Mouse (Mus musculus) CH12.LX (cell line): Measurements from ENCODE around the gene Smarca1. TPM values are rescaled to one million over a fixed set of nuclear protein-coding genes. Genes with fewer than 3 reads are reported as not detected.

Experiments used
- DNase-seq: peaks from one replicate; pipeline ENCODE4 v3.0.0-alpha.2; 2013; ENCODE audit errors: extremely low read depth
- H3K27ac ChIP-seq: 2 replicates; pipeline ENCODE4 v1.5.1; 2012; ENCODE audit warnings: low read depth, mild to moderate bottlenecking, control low read depth, moderate library complexity; ENCODE audit not compliant: insufficient read depth
- H3K27me3 ChIP-seq: replicated peaks from 2 replicates; pipeline ENCODE3; 2012; ENCODE audit warnings: inconsistent platforms
- H3K36me3 ChIP-seq, 2 experiments: replicated peaks in 1 of 2; 2 replicates each; pipeline versions ENCODE3 to v1.6.1; 2012; ENCODE audit warnings: inconsistent platforms in 1 of 2, low read length in 1 of 2, mild to moderate bottlenecking in 1 of 2, mixed read lengths in 1 of 2, moderate library complexity in 1 of 2; ENCODE audit not compliant: control insufficient read depth in 1 of 2, insufficient read depth in 1 of 2
- H3K4me1 ChIP-seq, 2 experiments: 2 replicates each; pipeline ENCODE4 v1.6.1; 2012; ENCODE audit warnings: inconsistent platforms in 1 of 2, moderate library complexity in 1 of 2; ENCODE audit not compliant: insufficient read depth in 2 of 2, control insufficient read depth in 1 of 2
- H3K4me2 ChIP-seq: 2 replicates; pipeline ENCODE4 v1.6.1; 2012; ENCODE audit warnings: low read depth, mild to moderate bottlenecking, control low read depth; ENCODE audit not compliant: poor library complexity, insufficient read depth, severe bottlenecking
- H3K4me3 ChIP-seq, 3 experiments: fragments of 150-350 bp in 1 of 3; sonication (generic) in 1 of 3; replicated peaks in 1 of 3; 2 replicates each; pipeline versions ENCODE3 to v1.5.1; 2011 to 2012; ENCODE audit warnings: low read depth in 2 of 3, low read length in 2 of 3, mild to moderate bottlenecking in 2 of 3, moderate library complexity in 2 of 3, control low read depth in 1 of 3, improper control_type of control experiment in 1 of 3, inconsistent platforms in 1 of 3, mixed read lengths in 1 of 3; ENCODE audit not compliant: poor library complexity in 1 of 3
- H3K79me2 ChIP-seq: replicated peaks from 2 replicates; pipeline ENCODE4 v1.6.1; 2012; ENCODE audit warnings: mild to moderate bottlenecking, moderate library complexity; ENCODE audit not compliant: control insufficient read depth, poor library complexity, insufficient read depth, severe bottlenecking; ENCODE audit errors: extremely low read depth
- H3K9ac ChIP-seq: 2 replicates; pipeline ENCODE4 v1.6.1; 2012; ENCODE audit warnings: low read depth, mild to moderate bottlenecking, control low read depth, moderate library complexity; ENCODE audit not compliant: insufficient read depth
- H3K9me3 ChIP-seq: replicated peaks from 2 replicates; pipeline ENCODE3; 2012; ENCODE audit warnings: low read length, inconsistent platforms, mixed read lengths
- BHLHE40 ChIP-seq: IDR thresholded peaks from 2 replicates; pipeline ENCODE4 v1.6.1; 2011; ENCODE audit warnings: mild to moderate bottlenecking, low read depth, low read length, improper control_type of control experiment
- CHD1 ChIP-seq: IDR thresholded peaks from 2 replicates; pipeline ENCODE4 v1.6.1; 2012; ENCODE audit warnings: low read depth, low read length, improper control_type of control experiment, inconsistent platforms
- CHD2 ChIP-seq: IDR thresholded peaks from 2 replicates; pipeline ENCODE4 v1.6.1; 2011; ENCODE audit warnings: low read length, improper control_type of control experiment
- CTCF ChIP-seq, 2 experiments: IDR thresholded peaks in 1 of 2; conservative IDR thresholded peaks in 1 of 2; 2 replicates each; pipeline ENCODE4 v1.5.1; 2011 to 2012; ENCODE audit warnings: low read depth in 2 of 2, low read length in 2 of 2, improper control_type of control experiment in 1 of 2, inconsistent platforms in 1 of 2, mild to moderate bottlenecking in 1 of 2, moderate library complexity in 1 of 2
- E2F4 ChIP-seq: IDR thresholded peaks from 2 replicates; pipeline ENCODE4 v1.6.1; 2011; ENCODE audit warnings: low read depth, low read length, improper control_type of control experiment; ENCODE audit not compliant: insufficient replicate concordance
- ELF1 ChIP-seq: IDR thresholded peaks from 2 replicates; pipeline ENCODE4 v1.6.1; 2014; ENCODE audit warnings: low read depth, mild to moderate bottlenecking, inconsistent platforms, low read length, improper control_type of control experiment
- EP300 ChIP-seq: IDR thresholded peaks from 2 replicates; pipeline ENCODE4 v1.6.1; 2011; ENCODE audit warnings: low read length, improper control_type of control experiment
- HCFC1 ChIP-seq: IDR thresholded peaks from 2 replicates; pipeline ENCODE4 v1.6.1; 2012; ENCODE audit warnings: low read depth, mild to moderate bottlenecking, inconsistent platforms, low read length, improper control_type of control experiment
- IRF4 ChIP-seq: IDR thresholded peaks from 2 replicates; pipeline ENCODE4 v1.6.1; 2014; ENCODE audit warnings: low read depth, mild to moderate bottlenecking, inconsistent platforms, low read length, improper control_type of control experiment
- JUN ChIP-seq: IDR thresholded peaks from 2 replicates; pipeline ENCODE4 v1.6.1; 2011; ENCODE audit warnings: low read depth, mild to moderate bottlenecking, low read length, improper control_type of control experiment, moderate library complexity; ENCODE audit not compliant: insufficient read depth
- JUND ChIP-seq: conservative IDR thresholded peaks from 2 replicates; pipeline ENCODE4 v1.6.1; 2011; ENCODE audit warnings: low read depth, low read length, improper control_type of control experiment
- MAFK ChIP-seq: IDR thresholded peaks from 2 replicates; pipeline ENCODE4 v1.6.1; 2011; ENCODE audit warnings: low read length, improper control_type of control experiment; ENCODE audit not compliant: insufficient replicate concordance
- MEF2A ChIP-seq: IDR thresholded peaks from 2 replicates; pipeline ENCODE4 v1.6.1; 2014; ENCODE audit warnings: low read depth, mild to moderate bottlenecking, inconsistent platforms, low read length, improper control_type of control experiment, borderline replicate concordance
- MXI1 ChIP-seq: IDR thresholded peaks from 2 replicates; pipeline ENCODE4 v1.6.1; 2011; ENCODE audit warnings: mild to moderate bottlenecking, low read depth, low read length, improper control_type of control experiment
- MYC ChIP-seq: IDR thresholded peaks from 2 replicates; pipeline ENCODE4 v1.6.1; 2011; ENCODE audit warnings: low read depth, mild to moderate bottlenecking, improper control_type of control experiment, low read length
- RAD21 ChIP-seq: IDR thresholded peaks from 2 replicates; pipeline ENCODE4 v1.6.1; 2011; ENCODE audit warnings: low read depth, mild to moderate bottlenecking, low read length, improper control_type of control experiment, moderate library complexity
- SMC3 ChIP-seq: IDR thresholded peaks from 2 replicates; pipeline ENCODE4 v1.6.1; 2011; ENCODE audit warnings: low read depth, low read length, improper control_type of control experiment
- TCF12 ChIP-seq: IDR thresholded peaks from 2 replicates; pipeline ENCODE4 v1.6.1; 2014; ENCODE audit warnings: low read depth, mild to moderate bottlenecking, inconsistent platforms, low read length, improper control_type of control experiment
- USF2 ChIP-seq: conservative IDR thresholded peaks from 2 replicates; pipeline ENCODE4 v1.6.1; 2011; ENCODE audit warnings: low read depth, low read length, improper control_type of control experiment
- ZKSCAN1 ChIP-seq: IDR thresholded peaks from 2 replicates; pipeline ENCODE4 v1.6.1; 2012; ENCODE audit warnings: low read depth, inconsistent platforms, low read length, improper control_type of control experiment, borderline replicate concordance
- ZNF384 ChIP-seq: IDR thresholded peaks from 2 replicates; pipeline ENCODE4 v1.6.1; 2012; ENCODE audit warnings: low read depth, low read length, improper control_type of control experiment, inconsistent platforms
- dilution Hi-C: fragments of 300-500 bp; cut with MboI; formaldehyde crosslinking; loops from 2 replicates; pipeline ENCODE4 v1.14.3; 2020; ENCODE audit warnings: low sequenced_read_pairs; ENCODE audit not compliant: extremely low pct_unique_long_range_greater_than_20kb, extremely low pct_ligation_motif_present
- in situ Hi-C: fragments of 300-500 bp; cut with MboI; formaldehyde crosslinking; loops from 3 replicates; pipeline ENCODE4 v1.14.3; 2019; ENCODE audit warnings: low sequenced_read_pairs, low pct_ligation_motif_present, low pct_unique_long_range_greater_than_20kb, mixed read lengths
- polyA plus RNA-seq: library from polyadenylated mRNA; unstranded; fragments of >175 nt; gene quantifications from 2 replicates; pipeline ENCODE4 v1.2.1, GENCODE M21; 2012; ENCODE audit warnings: low read depth; ENCODE audit not compliant: insufficient read length
- total RNA-seq, 2 experiments: library from RNA; depleted of rRNA; stranded (reverse); fragments of 300-350 nt in 1 of 2; fragments of >200 nt in 1 of 2; gene quantifications; 2 replicates each; pipeline ENCODE4 v1.2.3; 2012 to 2014

Smarca1 gene
- total and polyA plus RNA-seq, 3 experiments = 0.28 to 0.46 (median 0.42) TPM

DNA sequence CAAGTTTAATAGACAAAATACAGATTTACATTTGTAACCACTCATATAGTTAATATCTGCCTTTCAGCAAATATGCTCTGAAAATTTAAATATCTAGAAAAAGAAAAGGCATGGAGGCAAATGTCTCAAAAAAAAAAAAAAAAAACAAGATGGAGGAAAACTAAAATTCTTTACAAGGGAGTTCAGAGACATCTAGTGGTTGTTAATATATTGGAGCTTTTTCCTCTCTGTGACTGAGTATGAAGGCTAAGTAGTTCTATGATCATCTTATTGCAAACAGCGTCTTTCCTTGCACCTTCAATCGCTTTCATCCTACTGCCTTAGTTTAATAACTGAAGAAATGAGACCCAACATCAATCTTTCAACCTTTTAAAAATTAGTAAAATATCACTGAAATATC, 72.2 kb downstream of the Smarca1 start:
- H3K9me3 ChIP-seq = no peaks in the 10 kb centered on the region
- no peaks in the 10 kb centered on the region for H3K4me1 ChIP-seq
- H3K36me3 ChIP-seq = no peaks in the 10 kb centered on the region
- dilution Hi-C loops = no loop called here
- in situ Hi-C loops = no loop called here
- H3K4me2 ChIP-seq = no peak overlapping the region
- no peak overlapping the region for H3K9ac ChIP-seq
- no peak overlapping the region for H3K4me3 ChIP-seq
- H3K27me3 ChIP-seq = no peaks in the 10 kb centered on the region
- no peak overlapping the region for H3K27ac ChIP-seq
- no peaks in the 10 kb centered on the region for H3K79me2 ChIP-seq
- peak; percentile 97 for TF ChIP-seq ZNF384
- TF ChIP-seq CTCF (conservative IDR thresholded peaks at IDR 0.05 in 1 of 2, IDR thresholded peaks at IDR 0.05 in 1 of 2; ENCODE audit: low read depth in 2 of 2, low read length in 2 of 2) = peak in 1 of 2 experiments; percentile 60; a peak in 2 of 4 replicates
- peak; percentile 64 for TF ChIP-seq RAD21
- no peak for TF ChIP-seq CHD2
- TF ChIP-seq SMC3 = peak; percentile 33
- TF ChIP-seq, all 38 proteins: peak for 4
- DNase-seq = peak; percentile 24

DNA sequence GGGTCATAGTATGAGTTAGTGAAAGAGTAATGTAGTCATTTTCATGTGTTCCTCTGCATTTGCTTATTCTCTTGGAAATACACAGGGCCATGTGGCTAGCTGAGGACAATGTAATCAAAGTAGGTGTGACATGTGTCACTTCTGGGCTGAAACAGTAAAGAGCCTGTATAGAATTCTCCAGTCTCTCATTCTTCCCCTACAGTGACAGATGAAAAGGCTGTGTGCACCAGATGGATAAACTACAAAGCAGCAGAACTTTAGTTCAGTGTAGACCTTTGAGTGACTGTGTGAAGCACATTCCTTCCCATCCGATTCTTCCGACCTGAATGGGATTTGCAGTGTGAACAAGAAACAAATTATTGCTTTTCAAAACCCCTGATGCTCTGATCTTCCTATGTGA, 84.1 kb downstream of the Smarca1 start:
- TF ChIP-seq HCFC1 = no peak
- no peak for TF ChIP-seq MAFK
- Histone ChIP-seq H3K27me3 (no peaks in the 10 kb centered on the region), H3K4me1 (no peaks in the 10 kb centered on the region), H3K27ac (no peak overlapping the region), H3K4me2 (no peak overlapping the region), H3K4me3 (no peak overlapping the region), H3K9me3 (no peaks in the 10 kb centered on the region), H3K79me2 (no peaks in the 10 kb centered on the region), H3K36me3 (no peaks in the 10 kb centered on the region), H3K9ac (no peak overlapping the region)
- no peak for DNase-seq
- dilution Hi-C loops (no loop called here), in situ Hi-C loops (no loop called here)

DNA sequence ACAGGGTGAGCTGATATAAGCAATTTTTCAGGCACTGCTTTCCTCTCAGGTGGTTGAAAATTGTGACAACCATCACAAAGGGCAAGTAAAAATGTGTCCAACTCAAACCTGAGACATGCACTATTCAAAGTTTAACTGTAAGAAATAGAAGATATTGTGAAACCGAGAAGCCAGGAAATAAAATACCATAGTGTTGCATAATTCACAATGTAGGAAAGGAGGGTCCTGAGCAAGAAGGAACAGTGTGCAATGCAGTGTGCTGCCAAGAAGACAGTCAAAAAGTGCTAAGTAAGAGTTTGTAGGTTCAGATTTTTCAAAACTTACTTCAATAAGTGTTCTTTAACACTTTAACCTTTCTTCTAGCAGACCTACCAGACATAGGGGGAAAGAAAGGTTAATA, 128.3 kb downstream of the Smarca1 start:
- no peak overlapping the region for H3K9ac ChIP-seq
- H3K9me3 ChIP-seq = no peaks in the 10 kb centered on the region
- dilution Hi-C loops = no loop called here
- no peaks in the 10 kb centered on the region for H3K27me3 ChIP-seq
- TF ChIP-seq IRF4 = no peak
- no peak for TF ChIP-seq ELF1
- TF ChIP-seq JUND = no peak
- TF ChIP-seq USF2 = no peak
- TF ChIP-seq ZKSCAN1 = no peak
- TF ChIP-seq E2F4 = no peak
- TF ChIP-seq MXI1 = no peak
- TF ChIP-seq MEF2A = no peak
- TF ChIP-seq BHLHE40 = no peak
- TF ChIP-seq CHD1 = no peak
- no peak for TF ChIP-seq MYC
- TF ChIP-seq TCF12 = no peak
- no peak for TF ChIP-seq JUN
- no peak for TF ChIP-seq EP300
- TF ChIP-seq CTCF (conservative IDR thresholded peaks at IDR 0.05 in 1 of 2, IDR thresholded peaks at IDR 0.05 in 1 of 2; ENCODE audit: low read depth in 2 of 2, low read length in 2 of 2) = no peak
- H3K36me3 ChIP-seq = no peaks in the 10 kb centered on the region
- H3K4me3 ChIP-seq = no peak overlapping the region
- no peak for DNase-seq
- H3K4me1 ChIP-seq = no peaks in the 10 kb centered on the region
- in situ Hi-C loops = no loop called here
- no peaks in the 10 kb centered on the region for H3K79me2 ChIP-seq
- H3K4me2 ChIP-seq = no peak overlapping the region
- H3K27ac ChIP-seq = no peak overlapping the region
